Mouse (Mus musculus): ENCODE measurements around the gene Mgll. TPM values are rescaled to one million over a fixed set of nuclear protein-coding genes. Genes with fewer than 3 reads are reported as not detected.

Mgll gene
- total RNA-seq, 2 experiments from 2014 or later, result 170 to 184 TPM

DNA sequence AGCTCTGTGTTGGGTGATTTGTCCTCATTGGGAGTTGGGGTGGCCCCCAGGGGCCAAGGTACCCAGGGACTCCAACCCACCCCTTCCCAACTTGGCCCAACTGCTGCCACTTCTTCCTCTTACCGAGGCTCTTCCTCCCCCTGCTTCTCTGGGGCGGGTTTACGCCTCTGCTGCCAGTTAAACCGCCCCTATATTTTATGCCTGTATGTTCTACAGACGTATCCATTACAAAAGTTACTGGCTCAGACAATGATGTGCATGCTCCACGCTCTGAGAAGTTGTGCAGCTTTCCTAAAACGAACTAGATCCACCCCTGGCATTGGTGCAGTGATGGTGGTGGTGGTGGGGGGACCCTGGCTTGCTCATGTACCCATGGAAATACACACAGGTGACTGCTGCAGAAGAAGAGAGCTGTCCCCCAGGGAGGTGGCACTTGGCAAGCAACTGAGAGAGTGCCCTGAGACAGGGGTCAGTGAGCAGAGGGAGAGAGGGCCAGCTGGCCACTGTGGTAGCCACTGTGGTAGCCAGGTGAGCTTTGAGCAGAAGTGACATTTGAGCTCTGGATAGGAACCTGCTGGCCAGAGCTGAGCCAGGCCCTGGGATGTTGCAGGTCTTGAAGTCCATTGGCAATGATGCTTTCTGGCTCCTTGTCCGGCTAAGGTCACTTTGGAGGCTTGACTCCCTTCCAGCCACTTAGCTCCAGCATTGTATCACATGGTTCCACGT, 18.2 kb downstream of the Mgll start:
- no peak for DNase-seq (ENCODE audit: low spot score in 2 of 2)

DNA sequence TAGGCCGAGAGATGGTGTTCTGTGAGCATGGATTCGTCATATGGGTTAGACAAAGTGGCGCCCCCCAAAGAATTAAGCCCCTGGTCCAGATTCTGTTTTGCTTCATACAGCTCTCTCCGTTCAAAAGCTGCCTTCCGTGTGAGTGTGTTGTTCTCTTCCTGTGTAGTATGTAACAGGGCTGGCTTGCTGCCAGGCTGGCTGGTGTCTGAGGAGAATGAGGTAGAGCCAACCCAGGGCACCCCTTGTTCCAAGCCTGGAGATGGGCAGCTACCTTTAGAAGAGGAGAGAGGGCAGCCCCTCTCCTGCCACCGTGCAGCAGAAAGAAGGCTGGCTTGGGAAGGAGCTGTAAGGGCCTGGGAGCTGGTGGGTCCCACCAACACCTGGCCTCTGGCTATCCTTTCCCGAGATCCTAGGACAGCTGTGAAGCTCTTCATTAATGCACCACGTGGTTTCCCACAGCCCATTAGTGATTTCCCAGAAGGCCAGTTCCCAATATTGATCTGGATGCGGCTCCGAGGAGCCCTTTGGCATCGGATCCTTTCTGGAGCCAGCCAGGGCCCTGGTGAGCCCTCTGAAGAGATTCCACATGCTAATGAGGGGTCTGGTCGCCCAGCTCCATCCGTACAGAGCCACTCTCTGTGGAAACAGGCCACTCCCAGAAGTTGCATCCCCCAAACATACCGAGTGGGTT, 19.5 kb downstream of the Mgll start:
- DNase-seq (ENCODE audit: low spot score in 2 of 2), result no peak

DNA sequence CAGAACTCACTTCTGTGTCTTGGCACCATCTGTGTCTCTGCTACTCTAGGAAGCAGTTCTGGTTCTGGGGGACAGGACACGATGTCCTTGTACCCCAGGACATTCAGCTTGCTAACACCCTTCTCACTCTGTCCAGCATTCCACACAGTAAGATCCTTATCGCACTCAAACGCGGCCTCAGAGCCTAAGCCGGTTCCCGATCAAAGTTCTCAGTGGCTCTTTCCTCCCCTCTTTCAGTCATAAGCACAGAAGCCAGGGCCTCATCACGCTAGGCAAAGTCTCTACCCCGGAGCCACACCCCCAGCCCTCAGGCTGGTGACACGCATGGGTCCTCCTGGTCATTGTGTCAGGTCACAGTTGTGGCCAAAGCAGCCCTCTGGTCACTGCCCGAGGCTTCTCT, 20.8 kb downstream of the Mgll start:
- no peak for DNase-seq (ENCODE audit: low spot score in 2 of 2)

GRCm38 (mm10) chr6:88746271-88746670, 22.1 kb downstream of the Mgll start:
- no peak for DNase-seq (ENCODE audit: low spot score in 2 of 2)

- DNase-seq (ENCODE audit: low spot score in 2 of 2), result no peak
These were observed 23.3 kb downstream of the Mgll start for GRCm38 (mm10) chr6:88747296-88748040.

DNA sequence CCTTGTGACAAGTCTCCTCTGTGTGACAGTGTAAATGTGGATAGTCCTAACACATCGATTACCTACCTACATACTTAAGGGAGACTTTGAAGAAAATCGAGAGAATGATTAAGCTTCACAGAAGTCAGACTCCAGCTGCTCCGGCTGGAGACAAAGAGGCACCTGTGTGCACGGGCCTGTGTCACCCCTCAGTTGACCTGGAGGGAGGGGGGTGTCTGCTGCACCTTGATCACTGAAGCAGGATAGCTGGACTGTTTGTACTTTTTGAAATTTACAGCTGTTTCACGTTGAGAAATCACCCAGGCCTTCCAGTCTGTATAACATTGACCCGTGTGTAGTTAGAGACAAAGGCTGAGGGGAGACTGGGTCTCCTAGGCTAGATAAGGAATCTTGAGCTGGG, 26.7 kb downstream of the Mgll start:
- no peak for DNase-seq (ENCODE audit: low spot score in 2 of 2)

DNA sequence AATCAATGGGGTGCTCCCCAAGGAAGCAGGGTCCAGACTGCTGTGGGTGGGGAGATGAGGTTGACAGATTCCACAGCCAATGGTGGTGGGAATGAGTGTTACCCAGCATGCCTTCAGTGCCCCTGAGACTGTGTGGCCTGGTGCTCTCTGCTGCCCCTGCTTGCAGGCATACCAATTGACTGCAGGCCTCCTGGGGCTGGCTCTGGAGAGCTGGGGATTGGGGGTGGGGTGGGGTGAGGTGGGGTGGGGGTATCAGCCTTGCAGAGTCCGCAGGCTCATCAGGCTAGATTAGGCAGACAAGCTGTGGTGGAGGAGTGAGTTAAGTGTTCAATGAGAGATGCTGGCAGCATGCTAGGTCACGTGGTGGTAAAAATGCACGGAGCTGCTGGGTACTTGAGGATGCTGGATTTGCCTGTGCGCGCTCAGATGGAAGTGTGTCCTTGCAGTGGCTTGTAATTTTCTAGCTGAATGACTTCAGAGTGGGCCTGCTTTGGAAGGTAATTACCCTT, 28.6 kb downstream of the Mgll start:
- peak in 1 of 2 experiments; percentile 80 for DNase-seq (ENCODE audit: low spot score in 2 of 2)

DNA sequence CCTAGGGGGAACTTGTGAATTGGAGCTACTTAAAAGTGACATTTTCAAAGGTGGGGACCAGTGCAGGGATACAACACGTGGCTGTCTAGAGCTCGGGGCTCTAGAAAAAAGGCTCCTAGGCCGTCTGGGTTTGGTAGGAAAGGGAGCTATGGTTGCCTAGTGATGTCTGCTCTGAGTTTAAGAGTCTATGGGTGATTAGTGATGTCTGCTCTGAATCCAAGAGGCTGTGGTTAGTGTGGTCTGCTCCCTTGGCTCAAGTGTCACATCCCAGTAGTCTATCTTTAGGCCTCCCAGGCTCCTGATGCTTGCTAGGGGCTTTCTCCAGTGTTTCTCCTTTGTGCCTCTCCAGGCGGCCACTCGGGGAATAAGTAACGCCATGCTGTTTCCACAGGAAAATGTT, 29.4 kb downstream of the Mgll start:
- DNase-seq (ENCODE audit: low spot score in 2 of 2), result no peak

GRCm38 (mm10) chr6:88756992-88757391, 32.8 kb downstream of the Mgll start:
- no peak for DNase-seq (ENCODE audit: low spot score in 2 of 2)

GRCm38 (mm10) chr6:88758074-88758473, 33.9 kb downstream of the Mgll start:
- DNase-seq (ENCODE audit: low spot score in 2 of 2), result no peak

DNA sequence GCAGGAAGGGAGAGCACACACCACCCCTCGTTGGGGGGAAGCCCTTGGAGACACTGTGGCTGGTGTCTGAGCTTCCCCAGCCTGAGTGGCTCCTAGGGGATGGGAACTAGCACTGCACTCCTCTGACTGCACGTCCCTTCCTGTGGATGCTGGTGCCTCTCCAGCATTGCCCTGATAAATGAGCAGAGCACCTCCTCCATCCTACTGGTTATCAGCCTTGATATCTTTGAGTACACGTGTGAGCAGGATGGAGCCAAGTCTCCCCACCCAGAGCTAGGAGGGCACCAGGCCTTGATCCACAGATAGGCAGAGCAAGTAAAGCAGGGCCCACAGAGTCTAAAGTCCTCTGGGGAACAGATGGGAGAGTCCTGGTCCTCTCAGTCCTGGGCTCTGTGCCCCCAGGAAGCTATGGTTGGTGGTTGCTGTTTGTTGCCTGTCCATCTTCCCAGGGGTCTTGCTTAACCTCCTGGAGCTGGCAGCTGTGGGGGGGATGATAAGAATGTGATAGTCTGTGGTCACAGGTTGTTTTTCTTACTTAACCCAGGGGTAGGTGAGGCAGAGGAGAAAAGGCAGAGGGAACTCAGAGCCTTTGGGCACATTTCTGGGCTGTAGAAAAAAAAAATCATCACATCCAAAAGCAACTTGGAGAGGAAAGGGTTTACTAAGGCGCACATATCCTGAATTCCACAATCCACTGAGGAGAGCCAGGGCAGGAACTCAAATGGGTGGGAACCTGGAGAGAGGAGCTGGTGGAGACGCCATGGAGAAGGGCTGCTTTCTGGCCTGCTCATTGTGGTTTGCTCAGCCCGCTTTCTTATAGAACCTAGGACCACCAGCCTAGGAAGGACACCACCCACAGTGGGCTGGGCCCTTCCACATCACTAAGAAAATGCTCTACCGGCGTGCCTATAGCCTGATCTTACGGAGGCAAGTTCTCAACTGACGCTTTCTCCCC, 34.6 kb downstream of the Mgll start:
- DNase-seq (ENCODE audit: low spot score in 2 of 2), result no peak

DNA sequence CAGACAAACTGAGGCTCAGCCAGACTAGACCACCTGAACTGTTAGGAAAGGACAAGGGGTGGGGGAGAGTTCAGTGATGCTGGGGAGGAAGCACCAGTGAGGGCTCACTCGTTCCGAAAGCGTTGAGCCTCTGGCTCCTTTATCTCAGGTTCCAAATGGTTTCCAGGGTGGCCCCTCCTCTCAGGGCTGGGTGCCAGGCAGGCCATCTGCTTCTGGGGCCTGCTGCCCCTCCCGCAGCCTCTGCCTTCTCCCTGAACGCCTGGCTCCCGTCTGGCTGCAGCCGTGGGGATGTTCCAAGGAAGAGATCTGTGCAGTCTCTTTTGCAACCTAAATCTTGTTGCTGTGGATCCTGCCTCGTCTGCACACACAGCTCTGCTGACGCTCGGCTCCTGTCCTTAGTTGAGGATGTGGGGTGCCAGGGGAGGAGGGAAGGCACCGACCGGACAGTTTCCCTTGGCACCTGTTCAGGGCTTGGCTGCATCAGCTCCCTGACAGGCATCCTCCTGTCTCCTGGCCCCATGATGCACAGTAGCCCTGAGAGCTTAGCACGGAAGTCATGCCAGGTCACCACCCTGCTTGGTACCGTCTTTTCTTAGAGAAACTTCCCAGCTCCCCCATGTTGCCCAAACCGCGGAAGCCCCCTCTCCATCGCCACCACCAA, 35.7 kb downstream of the Mgll start:
- peak; percentile 85 to 91 for DNase-seq (ENCODE audit: low spot score in 2 of 2)

DNA sequence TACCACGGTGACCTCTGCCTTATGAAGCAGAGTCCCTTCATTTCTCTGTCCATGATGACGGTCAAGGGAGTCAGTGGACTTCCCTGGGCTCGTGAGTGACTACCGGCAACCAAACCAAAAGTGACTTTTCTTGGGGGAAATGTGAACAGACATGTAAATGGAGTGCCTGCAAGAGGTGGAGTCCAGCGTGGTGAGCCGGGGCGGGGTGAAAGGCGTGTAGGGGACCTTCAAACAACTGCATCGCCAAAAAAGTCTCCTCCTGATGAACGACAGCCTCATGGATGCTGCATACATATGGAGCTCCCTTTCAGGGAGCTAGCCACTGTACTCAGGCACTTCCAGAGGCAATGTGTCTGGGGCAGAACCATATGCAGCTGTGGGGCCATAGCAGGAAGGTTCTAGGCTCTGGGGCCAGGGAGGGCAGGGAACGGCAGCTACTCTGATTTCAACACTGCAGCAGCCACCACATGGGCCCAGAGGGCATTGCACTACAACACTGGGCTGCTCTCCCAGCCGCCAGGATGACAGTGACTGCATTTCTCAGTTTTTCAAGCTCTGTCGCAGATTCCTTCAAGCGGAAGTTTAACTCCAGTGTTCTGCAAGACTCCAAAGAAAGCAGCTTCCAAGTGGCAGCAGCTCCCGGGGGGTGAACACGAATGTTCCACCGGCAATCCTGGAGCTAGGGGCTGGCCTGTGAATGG, 36.9 kb downstream of the Mgll start:
- DNase-seq (ENCODE audit: low spot score in 2 of 2), result no peak

DNA sequence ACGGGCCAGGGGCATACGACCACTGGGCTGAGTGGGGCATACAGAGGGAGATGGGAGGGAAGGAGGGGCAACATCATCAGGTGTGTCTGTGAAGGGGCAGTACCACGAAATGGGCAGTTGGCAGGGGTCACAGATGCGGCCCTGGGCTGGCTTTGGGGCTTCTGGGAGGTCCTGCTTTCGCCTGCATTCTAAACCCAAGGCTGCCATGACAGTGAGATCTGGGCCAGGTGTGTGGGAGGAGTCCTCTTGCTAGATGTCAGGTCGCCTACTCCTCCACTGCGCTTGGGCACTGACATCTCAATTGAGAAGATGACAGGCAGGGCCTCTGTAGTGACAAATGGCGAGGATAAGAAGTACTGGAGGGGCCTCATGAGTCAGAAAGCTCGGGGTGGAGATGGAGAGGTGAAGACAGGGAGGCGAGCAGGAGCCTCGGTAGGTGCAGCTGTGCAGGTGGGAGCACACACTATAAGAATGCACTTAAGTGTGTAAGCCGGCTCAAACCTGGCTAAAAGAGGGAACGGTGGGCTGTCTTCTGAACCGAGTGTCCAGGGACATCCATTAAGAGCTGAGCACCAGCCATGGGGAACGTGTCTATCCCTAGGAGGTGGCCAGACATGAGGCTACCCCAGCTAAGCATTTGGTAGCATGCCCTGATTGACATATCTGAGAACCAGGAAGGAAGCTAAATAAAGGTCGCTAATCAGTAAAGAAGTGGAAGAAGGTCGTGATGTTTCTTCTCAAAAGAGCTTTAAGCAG, 37.6 kb downstream of the Mgll start:
- no peak for DNase-seq (ENCODE audit: low spot score in 2 of 2)

GRCm38 (mm10) chr6:88762440-88763196, 38.4 kb downstream of the Mgll start:
- DNase-seq (ENCODE audit: low spot score in 2 of 2), result no peak

- peak in 1 of 2 experiments; percentile 65 for DNase-seq (ENCODE audit: low spot score in 2 of 2)
These were observed 39.4 kb downstream of the Mgll start for GRCm38 (mm10) chr6:88763518-88764077.

- no peak for DNase-seq (ENCODE audit: low spot score in 2 of 2)
These were observed 40.1 kb downstream of the Mgll start for GRCm38 (mm10) chr6:88764281-88764680.

DNA sequence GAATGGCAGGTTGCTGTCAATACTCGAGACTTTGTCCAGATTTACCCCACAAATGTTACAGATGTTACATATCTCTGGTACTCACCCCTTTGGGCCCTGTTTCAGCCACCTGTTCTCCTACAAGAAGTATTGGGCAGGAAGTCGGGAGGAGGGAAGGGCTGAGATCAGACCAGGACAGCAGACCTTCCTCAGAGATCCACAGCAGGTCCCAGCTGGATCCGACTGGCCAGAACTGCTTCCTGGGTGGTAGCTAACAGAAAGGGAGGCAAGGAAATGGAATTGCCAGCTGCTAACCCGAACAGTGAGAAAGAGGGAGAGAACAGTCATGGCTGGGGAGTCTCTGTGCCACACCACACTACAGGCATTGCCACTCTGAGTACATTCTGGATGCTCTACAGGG, 43.5 kb downstream of the Mgll start:
- no peak for DNase-seq (ENCODE audit: low spot score in 2 of 2)

All from layer of hippocampus, adult 18-20 months (tissue).